Comparison of ENCODE assay signal across 29 mouse cellular contexts in genomic region chr6:41205864-41206263, GRCm38 (mm10).
DNase-seq lines count a peak whose midpoint lies in the region; ATAC-seq lines count a peak whose summit lies in the region.
"Had no signal": no experiment of that assay in that cellular context is flagged by ENCODE, and none has a peak within 500 bp of the region (broad histone marks: within the 10 kb centered on the region; RNA-seq: fewer than 3 reads in every experiment).

No protein-coding gene starts in this region.

- H3K4me1 ChIP-seq in midbrain, embryonic 16.5 days (ENCODE audit: control insufficient read depth, insufficient read depth, low read length), result no peaks in the 10 kb centered on the region
- H3K4me1 ChIP-seq: embryonic facial prominence, embryonic 10.5 days; embryonic facial prominence, embryonic 13.5 days; forebrain, embryonic 12.5 days; forebrain, embryonic 15.5 days; heart, embryonic 12.5 days; heart, embryonic 15.5 days had no signal

- H3K27ac ChIP-seq in midbrain, embryonic 16.5 days (ENCODE audit: low read length), result no peak overlapping the region
- H3K27ac ChIP-seq: embryonic facial prominence, embryonic 10.5 days; embryonic facial prominence, embryonic 13.5 days; forebrain, embryonic 12.5 days; forebrain, embryonic 15.5 days; heart, embryonic 15.5 days; hindbrain, embryonic 14.5 days; hindbrain, postnatal 0 days had no signal

- H3K9me3 ChIP-seq in midbrain, embryonic 16.5 days (replicated peaks; ENCODE audit: control insufficient read depth, low read length, poor library complexity, severe bottlenecking), result no peaks in the 10 kb centered on the region
- H3K9me3 ChIP-seq: embryonic facial prominence, embryonic 10.5 days; embryonic facial prominence, embryonic 13.5 days; forebrain, embryonic 12.5 days; forebrain, embryonic 15.5 days; heart, embryonic 12.5 days; heart, embryonic 15.5 days had no signal

- DNase-seq in MEL-GATA-1-ER (ENCODE audit: extremely low read depth, low read depth), result peak; percentile 17
- DNase-seq in adrenal gland, postnatal 36 days, result no peak
- no peak for DNase-seq in right cerebral cortex, postnatal 14 days
- DNase-seq: adrenal gland, postnatal 10 days; cerebellum, adult 11 months; cerebellum, adult 2 months; cerebellum, adult 9-11 months; cerebellum, postnatal 25 days; embryo, embryonic 11 days; gastrocnemius, postnatal 10 days; gastrocnemius, postnatal 36 days; heart, adult 18-20 months; heart, postnatal 10 days; heart, postnatal 36 days had no signal

- H3K4me2 ChIP-seq in midbrain, embryonic 16.5 days (ENCODE audit: low read length), result no peak overlapping the region
- H3K4me2 ChIP-seq: embryonic facial prominence, embryonic 13.5 days; forebrain, embryonic 12.5 days; forebrain, embryonic 15.5 days; heart, embryonic 12.5 days; heart, embryonic 15.5 days; hindbrain, embryonic 14.5 days had no signal

- no peak overlapping the region for H3K4me3 ChIP-seq in midbrain, embryonic 16.5 days (ENCODE audit: low read depth, low read length)
- H3K4me3 ChIP-seq: embryonic facial prominence, embryonic 10.5 days; embryonic facial prominence, embryonic 13.5 days; erythroblast, embryonic 14.5 days; forebrain, embryonic 12.5 days; forebrain, embryonic 15.5 days; heart, embryonic 12.5 days; heart, embryonic 15.5 days had no signal

- H3K9ac ChIP-seq in midbrain, embryonic 16.5 days (ENCODE audit: low read depth, low read length), result no peak overlapping the region
- H3K9ac ChIP-seq: embryonic facial prominence, embryonic 13.5 days; forebrain, embryonic 12.5 days; forebrain, embryonic 15.5 days; heart, embryonic 12.5 days; heart, embryonic 15.5 days; hindbrain, embryonic 14.5 days had no signal

- no peaks in the 10 kb centered on the region for H3K36me3 ChIP-seq in midbrain, embryonic 16.5 days (ENCODE audit: control insufficient read depth, insufficient read depth, low read length)
- H3K36me3 ChIP-seq: embryonic facial prominence, embryonic 10.5 days; embryonic facial prominence, embryonic 13.5 days; forebrain, embryonic 12.5 days; forebrain, embryonic 15.5 days; heart, embryonic 12.5 days; heart, embryonic 15.5 days had no signal

- peak; percentile 42 to 56; a peak in 1 of 4 replicates for ATAC-seq in hematopoietic stem cell, adult 5-6 weeks (replicated peaks in 1 of 2; ENCODE audit: insufficient read depth in 1 of 2, low FRiP score in 2 of 2, low TSS enrichment in 1 of 2, low read depth in 1 of 2, poor library complexity in 2 of 2, severe bottlenecking in 2 of 2)
- ATAC-seq in megakaryocyte progenitor cell, adult 5-6 weeks (replicated peaks; ENCODE audit: poor library complexity), result peak; percentile 81
- ATAC-seq in midbrain, embryonic 16.5 days, result no peak
- ATAC-seq: CD4-positive, CD25-positive, alpha-beta regulatory T cell, adult 4 months; forebrain, embryonic 15.5 days; hindbrain, postnatal 0 days; inflammation-experienced regulatory T-cells, adult 6 months; intestine, embryonic 16.5 days had no signal

- H3K27me3 ChIP-seq in midbrain, embryonic 16.5 days (ENCODE audit: control insufficient read depth, insufficient read depth, low read depth, low read length), result no peaks in the 10 kb centered on the region
- H3K27me3 ChIP-seq: embryonic facial prominence, embryonic 13.5 days; forebrain, embryonic 12.5 days; forebrain, embryonic 15.5 days; heart, embryonic 12.5 days; heart, embryonic 15.5 days had no signal

- 73% methylated on average over 4 of the region's 4 CpGs for WGBS in midbrain, embryonic 16.5 days
